Mouse (Mus musculus) olfactory bulb, adult 2 months (tissue): ENCODE measurements at regions not wholly inside any gene's neighbourhood (a gene's known extent, or its start where the extent isn't known, plus 50 kb on each side); places are given as distances from the start of the nearest gene placed in this dataset.

Experiments
- CTCF ChIP-seq: fragments of 200-500 bp; IDR thresholded peaks from 2 replicates; pipeline ENCODE4 v1.5.1; 2012; ENCODE audit warnings: low read depth, mild to moderate bottlenecking, low read length, moderate library complexity; ENCODE audit not compliant: insufficient read depth
- POLR2A ChIP-seq: fragments of 200-500 bp; IDR thresholded peaks from 2 replicates; pipeline ENCODE4 v1.6.1; 2012; ENCODE audit warnings: mild to moderate bottlenecking, low read depth, low read length, moderate library complexity; ENCODE audit not compliant: insufficient read depth

DNA sequence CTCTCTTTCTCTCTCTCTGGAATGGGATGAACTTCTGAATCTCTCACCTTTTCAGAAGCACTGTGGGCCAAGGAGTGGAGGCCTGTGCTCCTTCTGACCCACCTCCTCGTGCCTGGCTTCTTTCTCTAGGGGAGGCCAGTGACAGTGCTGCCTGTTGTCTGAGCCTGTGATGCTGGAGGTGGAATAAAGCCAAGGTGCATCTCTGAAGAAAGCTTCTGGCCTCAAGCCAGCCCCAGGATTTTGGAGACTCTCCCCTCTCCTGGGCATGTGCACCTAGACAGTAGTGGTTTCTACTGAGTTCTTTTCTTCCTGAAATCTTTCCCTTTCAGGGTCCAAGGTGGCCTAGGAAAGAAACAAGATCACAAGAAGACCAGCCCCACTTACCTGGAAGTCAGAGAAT, 63.3 kb upstream of the Polg start:
- TF ChIP-seq CTCF (no peak), POLR2A (no peak)
